Mouse (Mus musculus): ENCODE data around the gene Exoc2. TPM values are rescaled to one million over a fixed set of nuclear protein-coding genes. Genes with fewer than 3 reads are reported as not detected.

Gene Exoc2
- total RNA-seq, 2 experiments from 2014 or later = 12.5 to 13.3 TPM

- no peak for DNase-seq (ENCODE audit: low spot score)
Measured at GRCm38 (mm10) chr13:30972102-30972501, 1.8 kb downstream of the Exoc2 start.

DNA sequence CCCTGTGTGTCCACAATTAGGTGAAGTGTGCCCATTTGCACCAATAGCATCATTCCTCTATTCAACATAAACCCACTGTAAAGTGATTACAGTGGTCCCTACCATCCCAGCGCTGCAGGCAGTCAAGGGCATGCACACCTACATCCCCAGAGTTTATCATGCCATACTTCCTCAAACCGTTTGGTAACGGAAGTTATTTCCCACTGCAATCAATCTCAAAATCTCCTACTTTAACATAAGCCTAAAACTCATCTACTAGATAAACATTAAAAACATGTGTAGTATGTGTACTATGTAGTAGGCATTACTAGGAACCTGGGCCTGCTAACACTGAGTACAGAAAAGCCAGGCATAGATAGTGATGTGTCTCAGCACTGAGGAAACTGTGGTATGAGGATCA, 2.8 kb downstream of the Exoc2 start:
- DNase-seq (ENCODE audit: low spot score) = no peak

- DNase-seq (ENCODE audit: low spot score) = no peak
Measured at GRCm38 (mm10) chr13:30968311-30968710, 5.6 kb downstream of the Exoc2 start.

- no peak for DNase-seq (ENCODE audit: low spot score)
Measured at GRCm38 (mm10) chr13:30966507-30966911, 7.4 kb downstream of the Exoc2 start.

- no peak for DNase-seq (ENCODE audit: low spot score)
Measured at GRCm38 (mm10) chr13:30961932-30962331, 12.0 kb downstream of the Exoc2 start.

- DNase-seq (ENCODE audit: low spot score) = no peak
Measured at GRCm38 (mm10) chr13:30960714-30961113, 13.2 kb downstream of the Exoc2 start.

- DNase-seq (ENCODE audit: low spot score) = no peak
Measured at GRCm38 (mm10) chr13:30953580-30953979, 20.3 kb downstream of the Exoc2 start.

- DNase-seq (ENCODE audit: low spot score) = no peak
Measured at GRCm38 (mm10) chr13:30952044-30952443, 21.8 kb downstream of the Exoc2 start.

DNA sequence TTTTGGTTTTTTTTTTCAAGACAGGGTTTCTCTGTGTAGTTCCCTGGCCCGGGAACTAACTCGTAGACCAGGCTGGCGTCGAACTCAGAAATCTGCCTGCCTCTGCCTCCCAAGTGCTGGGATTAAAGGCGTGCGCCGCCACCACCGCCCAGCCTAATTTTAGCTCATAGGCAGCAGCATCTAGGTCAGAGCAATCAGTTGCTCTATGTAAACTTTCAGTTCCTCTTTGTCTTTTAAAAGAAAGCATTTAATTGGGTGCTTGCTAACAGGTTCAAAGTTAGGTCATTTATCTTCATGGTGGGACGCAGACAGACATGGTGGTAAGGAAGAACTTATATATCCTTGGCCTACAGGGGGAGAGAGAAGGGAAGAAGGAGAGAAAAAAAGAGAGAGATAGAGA, 24.7 kb downstream of the Exoc2 start:
- DNase-seq (ENCODE audit: low spot score) = no peak

DNA sequence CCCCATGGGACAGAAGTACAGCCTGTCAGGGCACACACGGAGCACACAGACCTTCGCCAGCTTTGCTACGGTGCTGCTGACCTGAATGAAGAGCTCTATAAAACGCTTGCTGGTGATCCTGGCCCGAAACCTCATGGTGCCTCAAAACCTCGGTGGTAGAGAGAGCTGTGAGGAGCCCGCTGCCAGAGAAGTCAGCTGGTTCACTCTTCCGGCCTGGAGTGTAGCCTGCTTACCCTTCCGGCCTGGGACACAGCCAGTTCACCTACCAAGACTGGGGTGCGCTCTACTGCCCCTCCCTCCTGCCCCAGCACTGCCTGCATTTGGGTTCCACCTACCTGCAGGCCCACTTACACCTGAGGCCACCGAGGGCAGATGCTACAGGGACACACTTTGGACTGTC, 26.4 kb downstream of the Exoc2 start, which contains the start of gene Hus1b:
Gene Hus1b (minus strand): TSS at position 220 of the 400 bp plus-strand sequence.
- DNase-seq (ENCODE audit: low spot score) = no peak

- DNase-seq (ENCODE audit: low spot score) = no peak
Measured at GRCm38 (mm10) chr13:30947129-30947528, 26.8 kb downstream of the Exoc2 start.

- no peak for DNase-seq (ENCODE audit: low spot score)
Measured at GRCm38 (mm10) chr13:30945788-30946187, 28.1 kb downstream of the Exoc2 start.

GRCm38 (mm10) chr13:30932972-30933371, 40.9 kb downstream of the Exoc2 start:
- DNase-seq (ENCODE audit: low spot score) = no peak

DNA sequence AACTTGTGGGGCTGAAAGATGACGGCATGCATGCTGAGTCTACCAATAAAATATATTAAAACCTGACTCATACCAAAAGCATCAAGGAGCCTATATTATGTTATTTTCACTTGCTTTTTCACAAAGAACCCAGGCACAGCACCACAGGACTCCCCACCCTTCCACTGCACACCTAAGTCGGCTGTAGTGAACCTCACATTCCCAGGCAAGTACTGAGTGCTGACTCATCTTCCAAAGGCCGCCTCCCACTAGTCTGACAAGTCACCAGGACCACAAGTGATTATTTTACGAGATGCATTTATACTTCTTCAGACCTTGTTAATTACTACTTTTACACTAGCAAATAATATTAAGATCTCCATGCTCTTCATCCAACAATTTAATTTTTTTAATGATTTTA, 42.3 kb downstream of the Exoc2 start:
- no peak for DNase-seq (ENCODE audit: low spot score)

DNA sequence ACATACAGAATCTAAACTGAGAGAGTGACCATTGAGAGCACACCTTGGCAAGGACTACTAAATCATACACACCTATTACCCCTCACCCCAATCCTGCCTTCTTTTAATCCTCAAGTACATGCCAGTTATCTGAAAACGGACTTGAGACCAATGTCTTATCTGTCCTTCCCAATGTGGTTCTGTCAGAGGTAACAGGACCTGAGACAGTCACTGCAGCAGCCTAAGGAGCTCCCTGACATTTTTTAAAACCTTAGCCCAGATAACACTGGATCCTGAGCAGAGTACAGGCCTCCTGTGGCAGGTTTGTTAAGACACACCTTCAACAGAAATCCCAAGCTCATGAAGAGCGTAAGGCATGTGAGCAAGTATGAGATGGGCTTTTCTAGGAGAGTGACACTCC, 44.8 kb downstream of the Exoc2 start:
- no peak for DNase-seq (ENCODE audit: low spot score)

GRCm38 (mm10) chr13:30924269-30924668, 49.6 kb downstream of the Exoc2 start:
- DNase-seq (ENCODE audit: low spot score) = no peak

DNA sequence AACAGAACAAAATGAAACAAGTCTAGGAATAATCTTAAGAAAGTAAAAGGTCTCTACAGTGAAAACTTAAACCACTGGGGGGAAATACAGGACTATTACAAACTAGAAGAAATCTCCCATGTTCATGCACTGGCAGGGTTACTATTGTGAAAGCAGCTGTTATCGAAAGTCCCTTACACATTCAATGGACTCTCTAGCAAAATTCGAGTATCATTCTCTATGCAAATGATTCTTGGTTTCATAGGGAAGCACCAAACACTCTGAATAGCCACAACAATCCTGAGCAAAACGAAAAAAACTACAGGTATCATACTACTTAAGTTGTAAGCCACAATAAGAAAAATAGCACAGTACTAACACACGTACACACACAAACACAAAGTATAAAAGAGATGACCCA, 52.0 kb downstream of the Exoc2 start:
- no peak for DNase-seq (ENCODE audit: low spot score)

GRCm38 (mm10) chr13:30913757-30914156, 60.1 kb downstream of the Exoc2 start:
- DNase-seq (ENCODE audit: low spot score) = no peak

GRCm38 (mm10) chr13:30913028-30913427, 60.9 kb downstream of the Exoc2 start:
- DNase-seq (ENCODE audit: low spot score) = peak; percentile 47

- peak; percentile 68 for DNase-seq (ENCODE audit: low spot score)
Measured at GRCm38 (mm10) chr13:30911931-30912625, 61.8 kb downstream of the Exoc2 start.

- peak; percentile 26 for DNase-seq (ENCODE audit: low spot score)
Measured at GRCm38 (mm10) chr13:30910889-30911288, 63.0 kb downstream of the Exoc2 start.

DNA sequence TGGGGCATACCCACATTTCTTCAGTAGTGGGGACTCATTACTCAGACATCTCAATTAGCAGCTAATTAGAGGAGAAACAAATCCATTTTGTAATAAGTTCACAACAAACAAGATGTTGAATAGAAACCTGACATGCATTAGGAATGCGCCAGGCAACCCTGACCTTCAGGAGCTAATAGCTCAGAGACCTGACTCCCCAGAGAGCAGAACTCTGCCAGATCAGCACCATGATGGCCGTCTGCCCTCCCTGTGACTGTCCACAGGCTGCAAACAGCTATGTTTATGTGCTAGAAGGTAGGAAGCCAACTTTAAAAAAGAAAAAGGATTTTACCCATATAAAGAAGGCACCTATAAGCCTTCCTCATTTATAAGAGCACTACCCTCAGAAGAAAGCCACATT, 71.6 kb downstream of the Exoc2 start:
- no peak for DNase-seq (ENCODE audit: low spot score)

- DNase-seq (ENCODE audit: low spot score) = peak; percentile 30
Measured at GRCm38 (mm10) chr13:30901387-30902041, 72.4 kb downstream of the Exoc2 start.

All from gastrocnemius, adult 18-20 months (tissue).